ENCODE assay signal across 30 mouse cellular contexts in genomic region chr10:8512222-8512621, GRCm38 (mm10). TPM values are rescaled to one million over a fixed set of nuclear protein-coding genes. Genes with fewer than 3 reads are reported as not detected.
DNase-seq lines count a peak whose midpoint lies in the region; ATAC-seq lines count a peak whose summit lies in the region.
"Had no signal": no experiment of that assay in that cellular context is flagged by ENCODE, and none has a peak within 500 bp of the region (broad histone marks: within the 10 kb centered on the region; RNA-seq: fewer than 3 reads in every experiment).

No protein-coding gene starts in this region.

- WGBS in forebrain, embryonic 13.5 days = 93% methylated on average over 6 of the region's 6 CpGs
- WGBS in forebrain, embryonic 12.5 days = 91% methylated on average over 6 of the region's 6 CpGs
- 72% methylated on average over 6 of the region's 6 CpGs for WGBS in forebrain, embryonic 16.5 days
- 81% methylated on average over 6 of the region's 6 CpGs for WGBS in heart, embryonic 11.5 days (ENCODE audit: insufficient replicate concordance)

- H3K27me3 ChIP-seq in forebrain, embryonic 13.5 days = peaks cover 12% of the 10 kb centered on the region
- H3K27me3 ChIP-seq in forebrain, embryonic 12.5 days = peaks cover 13% of the 10 kb centered on the region
- H3K27me3 ChIP-seq in forebrain, embryonic 16.5 days (replicated peaks; ENCODE audit: control insufficient read depth, insufficient read depth, low read length) = peaks cover 3% of the 10 kb centered on the region
- H3K27me3 ChIP-seq in heart, embryonic 11.5 days (ENCODE audit: control insufficient read depth, insufficient read depth, low read length) = peaks cover 9% of the 10 kb centered on the region; the same call in 1 of the 2 replicates

- no peaks in the 10 kb centered on the region for H3K36me3 ChIP-seq in forebrain, embryonic 13.5 days (ENCODE audit: poor library complexity, severe bottlenecking)
- H3K36me3 ChIP-seq in forebrain, embryonic 12.5 days (replicated peaks) = no peaks in the 10 kb centered on the region
- H3K36me3 ChIP-seq in forebrain, embryonic 16.5 days (ENCODE audit: control insufficient read depth, insufficient read depth) = no peaks in the 10 kb centered on the region
- H3K36me3 ChIP-seq in heart, embryonic 11.5 days (ENCODE audit: control insufficient read depth, insufficient read depth, low read length) = no peaks in the 10 kb centered on the region
- H3K36me3 ChIP-seq: embryonic facial prominence, embryonic 13.5 days; heart, embryonic 15.5 days had no signal

- DNase-seq in frontal cortex, postnatal 25 days (ENCODE audit: low spot score in 2 of 2) = no peak
- DNase-seq in brain, adult 2 months (ENCODE audit: low read depth, low spot score) = peak; percentile 62
- DNase-seq: adrenal gland, adult 2 months; adrenal gland, postnatal 14 days; B cell, adult 2 months; cerebellum, postnatal 10 days; cerebellum, postnatal 36 days; embryo, embryonic 11 days; gastrocnemius, postnatal 10 days; gastrocnemius, postnatal 36 days; heart, postnatal 10 days; heart, postnatal 36 days; kidney, adult 18-20 months; kidney, adult 9 months had no signal

- peaks cover 2% of the 10 kb centered on the region; the same call in 1 of the 2 replicates for H3K4me1 ChIP-seq in forebrain, embryonic 13.5 days
- H3K4me1 ChIP-seq in forebrain, embryonic 12.5 days = peaks cover 3% of the 10 kb centered on the region; the same call in 1 of the 2 replicates
- H3K4me1 ChIP-seq in forebrain, embryonic 16.5 days (replicated peaks; ENCODE audit: control insufficient read depth, insufficient read depth, low read length) = peaks cover 5% of the 10 kb centered on the region
- H3K4me1 ChIP-seq in heart, embryonic 11.5 days (ENCODE audit: control insufficient read depth, insufficient read depth, low read length) = no peaks in the 10 kb centered on the region

- no peak overlapping the region for H3K4me2 ChIP-seq in forebrain, embryonic 13.5 days
- no peak overlapping the region for H3K4me2 ChIP-seq in forebrain, embryonic 12.5 days
- H3K4me2 ChIP-seq in forebrain, embryonic 16.5 days (ENCODE audit: low read length) = no peak overlapping the region
- no peak overlapping the region for H3K4me2 ChIP-seq in heart, embryonic 11.5 days
- H3K4me2 ChIP-seq: embryonic facial prominence, embryonic 13.5 days; heart, embryonic 12.5 days; heart, embryonic 15.5 days; hindbrain, embryonic 14.5 days had no signal

- H3K27ac ChIP-seq in forebrain, embryonic 13.5 days = no peak overlapping the region
- no peak overlapping the region for H3K27ac ChIP-seq in forebrain, embryonic 12.5 days
- H3K27ac ChIP-seq in forebrain, embryonic 16.5 days (ENCODE audit: low read length) = no peak overlapping the region
- no peak overlapping the region for H3K27ac ChIP-seq in heart, embryonic 11.5 days (ENCODE audit: low read depth, low read length)
- H3K27ac ChIP-seq: embryonic facial prominence, embryonic 10.5 days; embryonic facial prominence, embryonic 13.5 days; heart, embryonic 15.5 days; hindbrain, embryonic 10.5 days; hindbrain, embryonic 14.5 days; hindbrain, postnatal 0 days had no signal

- H3K4me3 ChIP-seq in forebrain, embryonic 13.5 days = no peak overlapping the region
- H3K4me3 ChIP-seq in forebrain, embryonic 12.5 days (replicated peaks) = no peak overlapping the region
- H3K4me3 ChIP-seq in forebrain, embryonic 16.5 days (replicated peaks; ENCODE audit: low read length) = no peak overlapping the region
- H3K4me3 ChIP-seq in heart, embryonic 11.5 days (ENCODE audit: low read depth, low read length) = no peak overlapping the region
- H3K4me3 ChIP-seq: embryonic facial prominence, embryonic 10.5 days; embryonic facial prominence, embryonic 13.5 days; erythroblast, embryonic 14.5 days; heart, embryonic 12.5 days; heart, embryonic 15.5 days; hindbrain, embryonic 10.5 days had no signal

- peak; percentile 43; the same call in 1 of the 2 replicates for ATAC-seq in forebrain, embryonic 13.5 days
- ATAC-seq in forebrain, embryonic 12.5 days (ENCODE audit: low FRiP score) = no peak
- ATAC-seq in frontal cortex, adult (ENCODE audit: low TSS enrichment) = peak; percentile 67
- peak; percentile 74 for ATAC-seq in forebrain, embryonic 16.5 days
- no peak for ATAC-seq in heart, embryonic 11.5 days (replicated peaks; ENCODE audit: insufficient number of reproducible peaks, low FRiP score, low TSS enrichment)
- ATAC-seq in CD4-positive, CD25-positive, alpha-beta regulatory T cell, adult 4 months = no peak
- ATAC-seq: hindbrain, postnatal 0 days; inflammation-experienced regulatory T-cells, adult 6 months; intestine, embryonic 16.5 days had no signal

- H3K9me3 ChIP-seq in forebrain, embryonic 13.5 days (replicated peaks) = no peaks in the 10 kb centered on the region
- H3K9me3 ChIP-seq in forebrain, embryonic 12.5 days = no peaks in the 10 kb centered on the region
- H3K9me3 ChIP-seq in forebrain, embryonic 16.5 days (ENCODE audit: control insufficient read depth, low read length) = no peaks in the 10 kb centered on the region
- H3K9me3 ChIP-seq in heart, embryonic 11.5 days (replicated peaks; ENCODE audit: control insufficient read depth, low read length) = peaks cover 3% of the 10 kb centered on the region; the same call in 1 of the 2 replicates
- H3K9me3 ChIP-seq: embryonic facial prominence, embryonic 10.5 days; embryonic facial prominence, embryonic 13.5 days; heart, embryonic 15.5 days; hindbrain, embryonic 10.5 days had no signal

- no peak overlapping the region for H3K9ac ChIP-seq in forebrain, embryonic 13.5 days
- no peak overlapping the region for H3K9ac ChIP-seq in forebrain, embryonic 12.5 days
- no peak overlapping the region for H3K9ac ChIP-seq in forebrain, embryonic 16.5 days (replicated peaks; ENCODE audit: low read depth, low read length)
- no peak overlapping the region for H3K9ac ChIP-seq in heart, embryonic 11.5 days (ENCODE audit: low read depth, low read length)
- H3K9ac ChIP-seq: embryonic facial prominence, embryonic 13.5 days; heart, embryonic 12.5 days; heart, embryonic 15.5 days; hindbrain, embryonic 14.5 days had no signal

RNA-seq across cellular contexts. Expression of gene Ust, which starts 6.4 kb away (rescaled TPM):
- 2.3 and 4.0 TPM in 2 replicates for polyA plus RNA-seq in forebrain, embryonic 13.5 days (2015; fragmentation: Nextera tagmentation; extraction: Ambion mirVana)
- polyA plus RNA-seq in forebrain, embryonic 12.5 days (2016; fragmentation: Nextera tagmentation; extraction: Ambion mirVana) = 2.7 and 2.9 TPM in 2 replicates
- polyA plus RNA-seq in forebrain, embryonic 16.5 days (2015; fragmentation: Nextera tagmentation; extraction: Ambion mirVana) = 6.3 and 9.0 TPM in 2 replicates
- 2.5 and 2.9 TPM in 2 replicates for polyA plus RNA-seq in heart, embryonic 11.5 days (2014; fragmentation: Nextera tagmentation; extraction: Ambion mirVana)
- polyA plus RNA-seq in CD4-positive, CD25-positive, alpha-beta regulatory T cell, adult 4 months (2017; shearing (Covaris generic)) = under 1 TPM; 0.44 to 0.63 TPM
- polyA plus RNA-seq: erythroblast, embryonic 14.5 days had no signal

Comparison
In these comparisons a context has a peak if more than half of its experiments do, and no peak if none do; other contexts are left out.
1. ATAC-seq: peak in forebrain, embryonic 13.5 days (single experiment), frontal cortex, adult (single experiment) and forebrain, embryonic 16.5 days (single experiment); none in forebrain, embryonic 12.5 days (single experiment), heart, embryonic 11.5 days (single experiment) and CD4-positive, CD25-positive, alpha-beta regulatory T cell, adult 4 months (single experiment).